Mouse (Mus musculus) liver, postnatal 0 days (tissue): ENCODE measurements around the gene Mrps18a. TPM values are rescaled to one million over a fixed set of nuclear protein-coding genes. Genes with fewer than 3 reads are reported as not detected.

Experiments
- ATAC-seq: fragments of 200-750 bp; cut with Nextera tagmentation; 2 replicates; pipeline ENCODE4 v1.8.0; 2017; ENCODE audit warnings: mild to moderate bottlenecking, moderate library complexity
- DNase-seq: peaks from one replicate; pipeline ENCODE4 v3.0.0-alpha.2; 2016
- H3K27ac ChIP-seq: fragments of 300-500 bp; sonication (generic); 2 replicates; pipeline ENCODE4 v1.5.1; 2014; ENCODE audit warnings: antibody characterized with exemption, moderate library complexity, mild to moderate bottlenecking, low read depth
- H3K27me3 ChIP-seq: fragments of 300-500 bp; sonication (generic); 2 replicates; pipeline ENCODE4 v1.6.1; 2014; ENCODE audit warnings: low read length, control low read depth, mixed read lengths; ENCODE audit not compliant: insufficient read depth
- H3K36me3 ChIP-seq: fragments of 300-500 bp; sonication (generic); replicated peaks from 2 replicates; pipeline ENCODE4 v1.6.1; 2014; ENCODE audit warnings: mild to moderate bottlenecking, control low read depth, low read length, moderate library complexity, mixed read lengths; ENCODE audit not compliant: insufficient read depth
- H3K4me1 ChIP-seq: fragments of 300-500 bp; sonication (generic); 2 replicates; pipeline ENCODE4 v1.6.1; 2014; ENCODE audit warnings: antibody characterized with exemption, mild to moderate bottlenecking, control low read depth; ENCODE audit not compliant: insufficient read depth
- H3K4me2 ChIP-seq: fragments of 300-500 bp; sonication (generic); 2 replicates; pipeline ENCODE4 v1.6.1; 2014; ENCODE audit warnings: low read depth, mild to moderate bottlenecking, low read length, moderate library complexity, mixed read lengths
- H3K4me3 ChIP-seq: fragments of 300-500 bp; sonication (generic); 2 replicates; pipeline ENCODE4 v1.5.1; 2014; ENCODE audit warnings: low read depth, low read length
- H3K9ac ChIP-seq: fragments of 300-500 bp; sonication (generic); replicated peaks from 2 replicates; pipeline ENCODE4 v1.6.1; 2014; ENCODE audit warnings: mild to moderate bottlenecking, moderate library complexity
- H3K9me3 ChIP-seq: fragments of 300-500 bp; sonication (generic); 2 replicates; pipeline ENCODE4 v1.6.1; 2016; ENCODE audit warnings: mild to moderate bottlenecking, control low read depth, low read length, mixed read lengths
- CTCF ChIP-seq: sonication (generic); IDR thresholded peaks from 2 replicates; pipeline ENCODE4 v1.5.1; 2016; ENCODE audit warnings: antibody characterized with exemption, low read depth
- EP300 ChIP-seq: IDR thresholded peaks from 2 replicates; pipeline ENCODE4 v1.6.1; 2016; ENCODE audit warnings: antibody characterized with exemption, low read depth, mild to moderate bottlenecking
- WGBS: fragments of 180-500 bp; shearing (Covaris S2); extraction: QIAGEN DNeasy Blood & Tissue Kit; methylation state at CpG from one replicate; pipeline ENCODE4 v1.1.7; 2014; ENCODE audit not compliant: insufficient replicate concordance; 5-methylcytosine and 5-hydroxymethylcytosine counted together
- polyA plus RNA-seq: library from polyadenylated mRNA; unstranded; fragments of >200 nt; fragmentation: Nextera tagmentation; extraction: Ambion mirVana; gene quantifications from 2 replicates; pipeline ENCODE4 v1.2.1, GENCODE M21; 2015

The Mrps18a gene
- polyA plus RNA-seq, 1 experiment from 2014 or later: 55.6 TPM

DNA sequence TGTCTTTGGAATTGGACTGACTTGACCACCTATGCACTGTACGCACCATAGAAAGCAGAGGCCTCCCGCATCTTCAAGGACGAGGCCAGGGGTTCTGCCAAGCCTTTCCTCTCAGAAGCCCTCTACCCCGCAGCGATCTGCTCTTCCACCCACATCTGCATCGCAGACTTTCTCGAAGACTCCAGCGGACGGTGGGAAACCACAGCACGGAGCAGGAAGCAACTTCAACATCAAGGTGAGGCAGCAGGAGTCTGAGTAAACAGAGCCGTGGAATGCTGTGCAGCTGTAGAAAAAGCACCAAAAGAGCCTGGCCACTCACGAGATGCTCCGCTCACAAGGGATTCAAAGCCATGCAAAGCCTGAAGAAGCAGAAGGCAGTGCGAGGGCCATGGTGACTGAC lies 18.9 kb upstream of the Mrps18a start:
- no peak overlapping the region for H3K9ac ChIP-seq
- no peaks in the 10 kb centered on the region for H3K27me3 ChIP-seq
- DNase-seq (no peak), ATAC-seq (no peak)
- H3K4me3 ChIP-seq: no peak overlapping the region
- H3K9me3 ChIP-seq: no peaks in the 10 kb centered on the region
- H3K27ac ChIP-seq: no peak overlapping the region
- no peaks in the 10 kb centered on the region for H3K4me1 ChIP-seq
- H3K4me2 ChIP-seq: no peak overlapping the region
- H3K36me3 ChIP-seq: no peaks in the 10 kb centered on the region
- no peak for TF ChIP-seq EP300
- no peak for TF ChIP-seq CTCF
- WGBS: 75% methylated on average over 14 of the region's 14 CpGs

DNA sequence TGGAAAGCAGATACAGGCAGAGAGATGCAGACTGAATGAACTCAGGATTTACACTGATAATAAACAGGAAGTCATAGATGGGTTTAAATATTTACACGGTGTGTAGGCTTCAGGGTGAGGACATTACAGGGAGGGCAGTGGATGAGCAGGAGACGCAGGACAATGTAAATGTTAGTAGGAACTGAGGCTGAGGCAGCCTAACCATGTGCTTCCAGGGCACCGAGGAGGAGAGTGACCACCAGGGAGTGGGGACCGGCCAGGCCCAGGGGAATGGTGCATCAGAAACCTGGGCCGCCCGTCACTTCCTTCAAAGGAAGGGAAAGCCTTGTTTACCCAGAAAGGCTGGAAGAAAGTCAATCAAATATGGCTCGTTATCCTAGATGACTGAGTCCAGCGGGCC lies 12.3 kb upstream of the Mrps18a start:
- DNase-seq (no peak), ATAC-seq (no peak)
- Histone ChIP-seq H3K4me3 (no peak overlapping the region), H3K4me2 (no peak overlapping the region), H3K9me3 (no peaks in the 10 kb centered on the region), H3K36me3 (no peaks in the 10 kb centered on the region), H3K9ac (no peak overlapping the region), H3K27ac (no peak overlapping the region), H3K4me1 (peaks cover 4% of the 10 kb centered on the region; the same call in 1 of the 2 replicates), H3K27me3 (no peaks in the 10 kb centered on the region)
- 62% methylated on average over 8 of the region's 8 CpGs for WGBS
- no peak for TF ChIP-seq CTCF
- no peak for TF ChIP-seq EP300

DNA sequence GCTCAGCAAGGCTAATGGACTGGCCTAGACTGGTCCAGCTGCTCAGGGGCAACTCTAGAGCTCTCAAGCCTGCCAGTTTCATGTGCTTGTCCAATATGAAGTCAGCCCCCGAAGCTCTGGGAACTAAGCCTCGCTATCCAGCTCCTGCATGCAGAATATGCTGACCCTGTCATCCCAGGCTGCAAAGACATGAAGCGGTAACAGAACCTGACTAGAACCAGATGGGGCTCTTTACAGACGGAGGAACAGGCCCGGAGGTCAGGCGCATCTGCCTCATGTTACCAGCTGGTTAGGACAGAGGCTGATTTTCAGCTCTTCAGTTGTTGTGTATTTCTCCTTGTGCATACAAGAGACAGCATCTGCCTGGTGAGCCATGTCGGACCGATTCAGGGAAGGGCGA lies 8.9 kb upstream of the Mrps18a start:
- ATAC-seq (no peak), DNase-seq (no peak)
- H3K27ac ChIP-seq: no peak overlapping the region
- no peaks in the 10 kb centered on the region for H3K36me3 ChIP-seq
- no peaks in the 10 kb centered on the region for H3K27me3 ChIP-seq
- no peak overlapping the region for H3K9ac ChIP-seq
- peaks cover 8% of the 10 kb centered on the region for H3K4me1 ChIP-seq
- no peaks in the 10 kb centered on the region for H3K9me3 ChIP-seq
- 86% methylated on average over 9 of the region's 9 CpGs for WGBS
- TF ChIP-seq EP300 (no peak), CTCF (no peak)
- H3K4me3 ChIP-seq: no peak overlapping the region
- no peak overlapping the region for H3K4me2 ChIP-seq

DNA sequence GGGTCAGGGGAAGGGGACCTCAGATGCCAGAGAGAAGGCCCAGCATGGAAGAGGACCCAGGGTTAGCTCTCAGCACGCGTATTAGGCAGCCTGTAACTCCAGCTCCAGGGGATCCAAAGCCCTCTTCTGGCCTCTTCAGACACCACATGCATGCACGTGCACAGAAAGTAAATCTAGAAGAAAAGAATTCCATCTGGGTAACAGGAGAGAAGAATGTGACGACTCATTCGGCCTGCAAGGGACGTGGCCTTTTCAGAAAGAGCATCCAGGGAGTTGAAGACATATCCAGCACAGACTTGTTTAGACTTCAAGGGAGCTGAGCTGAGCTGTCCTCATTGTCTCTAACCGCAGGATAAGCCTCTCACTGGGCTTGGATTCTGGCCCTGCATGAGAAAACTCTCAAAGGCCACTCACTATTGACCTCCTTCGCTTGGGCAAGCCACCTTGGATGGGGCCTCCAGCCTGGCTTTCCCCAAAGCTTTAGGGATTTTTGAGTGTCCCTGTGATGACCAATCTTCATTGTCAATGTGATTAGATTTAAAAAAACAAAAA lies 8.1 kb upstream of the Mrps18a start:
- Histone ChIP-seq H3K4me2 (no peak overlapping the region), H3K27ac (no peak overlapping the region), H3K9me3 (no peaks in the 10 kb centered on the region), H3K4me3 (no peak overlapping the region), H3K36me3 (no peaks in the 10 kb centered on the region), H3K27me3 (no peaks in the 10 kb centered on the region), H3K4me1 (peaks cover 8% of the 10 kb centered on the region), H3K9ac (no peak overlapping the region)
- no peak for ATAC-seq
- no peak for DNase-seq
- WGBS: 80% methylated on average over 8 of the region's 8 CpGs
- TF ChIP-seq CTCF: no peak
- TF ChIP-seq EP300: no peak

DNA sequence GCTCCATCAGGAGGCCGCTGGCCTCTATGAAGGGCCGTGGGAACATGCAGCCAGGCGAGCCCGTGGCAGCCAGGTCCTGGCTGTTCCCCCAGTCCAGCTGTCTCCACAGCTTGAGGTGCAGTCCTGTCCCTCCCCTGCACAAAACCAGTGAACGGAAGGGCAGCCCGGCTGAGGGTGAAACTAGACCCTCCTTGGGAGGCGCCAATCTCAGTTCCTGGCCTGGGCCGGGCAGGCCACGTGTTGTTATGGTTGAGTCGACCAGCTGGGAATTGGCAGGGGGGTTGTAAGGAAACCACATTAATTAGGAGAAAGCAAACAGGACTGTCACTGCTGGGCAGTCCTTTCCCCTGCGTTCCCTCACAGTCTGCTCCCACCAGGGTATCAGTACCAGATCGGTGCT lies 6.3 kb upstream of the Mrps18a start:
- DNase-seq (peak; percentile 46), ATAC-seq (peak; percentile 23; the same call in 1 of the 2 replicates)
- 21% methylated on average over 12 of the region's 12 CpGs for WGBS
- no peak overlapping the region for H3K4me3 ChIP-seq
- no peak for TF ChIP-seq CTCF
- TF ChIP-seq EP300: no peak
- H3K9me3 ChIP-seq: no peaks in the 10 kb centered on the region
- peak overlapping the region; percentile 18; the same call in 1 of the 2 replicates for H3K4me2 ChIP-seq
- no peak overlapping the region for H3K9ac ChIP-seq
- H3K36me3 ChIP-seq: no peaks in the 10 kb centered on the region
- peaks cover 4% of the 10 kb centered on the region; the same call in 1 of the 2 replicates for H3K4me1 ChIP-seq
- no peak overlapping the region for H3K27ac ChIP-seq
- H3K27me3 ChIP-seq: 0 out of 2 replicates have a peak, but pooled peaks cover 2% of the 10 kb centered on the region

DNA sequence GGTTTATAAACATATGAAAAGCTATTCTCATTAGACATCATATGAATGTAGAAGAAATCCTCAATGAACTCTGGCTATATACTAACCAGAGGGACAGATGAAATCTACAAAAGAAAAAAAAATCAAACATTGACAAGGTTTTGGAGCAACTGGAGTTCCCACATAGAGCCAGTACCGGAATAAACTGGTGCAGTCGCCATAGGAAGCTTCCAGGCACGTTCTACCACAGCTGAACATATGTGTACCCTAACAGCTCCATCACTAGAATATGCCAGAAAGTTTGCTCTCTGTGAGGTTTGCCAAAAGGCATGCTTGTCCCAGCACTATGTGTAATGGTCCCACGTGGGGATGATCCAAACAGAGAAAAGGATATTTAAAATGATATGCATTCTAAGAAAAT lies 2.5 kb upstream of the Mrps18a start:
- 73% methylated on average over 4 of the region's 4 CpGs for WGBS
- no peak for TF ChIP-seq CTCF
- no peak for TF ChIP-seq EP300

More for the DNA sequence above, 2.5 kb upstream of the Mrps18a start:
- ATAC-seq (no peak), DNase-seq (no peak)
- Histone ChIP-seq H3K9me3 (no peaks in the 10 kb centered on the region), H3K36me3 (no peaks in the 10 kb centered on the region), H3K4me1 (peaks cover 19% of the 10 kb centered on the region), H3K4me2 (no peak overlapping the region), H3K9ac (no peak overlapping the region), H3K4me3 (no peak overlapping the region), H3K27ac (no peak overlapping the region), H3K27me3 (0 out of 2 replicates have a peak, but pooled peaks cover 3% of the 10 kb centered on the region)
